Mouse (Mus musculus) heart, embryonic 14.5 days (tissue): ENCODE measurements at regions not wholly inside any gene's neighbourhood (a gene's known extent, or its start where the extent isn't known, plus 50 kb on each side); places are given as distances from the start of the nearest gene placed in this dataset.

ENCODE experiments used
- ATAC-seq: fragments of 200-750 bp; cut with Nextera tagmentation; 2 replicates; pipeline ENCODE4 v1.8.0; 2017; ENCODE audit warnings: low read depth, moderate TSS enrichment; ENCODE audit not compliant: insufficient number of reproducible peaks, insufficient read depth, low FRiP score
- H3K27ac ChIP-seq, 2 experiments: fragments of 200-500 bp in 1 of 2; fragments of 300-500 bp in 1 of 2; sonication (generic) in 1 of 2; replicated peaks in 1 of 2; 2 replicates each; pipeline ENCODE4 v1.5.1; 2012 to 2014; ENCODE audit warnings: low read depth in 2 of 2, low read length in 2 of 2, control low read depth in 1 of 2, mild to moderate bottlenecking in 1 of 2, mixed read lengths in 1 of 2; ENCODE audit not compliant: control insufficient read depth in 1 of 2, insufficient read depth in 1 of 2
- H3K27me3 ChIP-seq: fragments of 300-500 bp; sonication (generic); 2 replicates; pipeline ENCODE4 v1.6.1; 2014; ENCODE audit warnings: mild to moderate bottlenecking, low read length, control low read depth; ENCODE audit not compliant: control insufficient read depth, insufficient read depth
- H3K36me3 ChIP-seq: fragments of 300-500 bp; sonication (generic); 2 replicates; pipeline ENCODE4 v1.6.1; 2014; ENCODE audit warnings: mild to moderate bottlenecking, control low read depth, low read length, mixed read lengths; ENCODE audit not compliant: control insufficient read depth, insufficient read depth
- H3K4me1 ChIP-seq, 2 experiments: fragments of 200-500 bp in 1 of 2; fragments of 300-500 bp in 1 of 2; sonication (generic) in 1 of 2; 2 replicates each; pipeline ENCODE4 v1.6.1; 2012 to 2014; ENCODE audit warnings: low read length in 2 of 2, control low read depth in 1 of 2, mixed read lengths in 1 of 2; ENCODE audit not compliant: control insufficient read depth in 2 of 2, insufficient read depth in 2 of 2
- H3K4me2 ChIP-seq: fragments of 300-500 bp; sonication (generic); 2 replicates; pipeline ENCODE4 v1.6.1; 2014; ENCODE audit warnings: mild to moderate bottlenecking, low read length
- H3K4me3 ChIP-seq, 2 experiments: fragments of 200-500 bp in 1 of 2; fragments of 300-500 bp in 1 of 2; sonication (generic) in 1 of 2; 2 replicates each; pipeline ENCODE4 v1.5.1; 2012 to 2014; ENCODE audit warnings: low read length in 2 of 2, mild to moderate bottlenecking in 2 of 2, control low read depth in 1 of 2, low read depth in 1 of 2, moderate library complexity in 1 of 2; ENCODE audit not compliant: control insufficient read depth in 1 of 2, insufficient read depth in 1 of 2
- H3K9ac ChIP-seq: fragments of 300-500 bp; sonication (generic); 2 replicates; pipeline ENCODE4 v1.6.1; 2014; ENCODE audit warnings: mild to moderate bottlenecking, low read length
- H3K9me3 ChIP-seq: fragments of 300-500 bp; sonication (generic); 2 replicates; pipeline ENCODE4 v1.6.1; 2016; ENCODE audit warnings: low read length, control low read depth; ENCODE audit not compliant: control insufficient read depth
- WGBS: fragments of 180-500 bp; shearing (Covaris S2); extraction: QIAGEN DNeasy Blood & Tissue Kit; methylation state at CpG from one replicate; pipeline ENCODE4 v1.1.7; 2014; 5-methylcytosine and 5-hydroxymethylcytosine counted together

- ATAC-seq: no peak
- Histone ChIP-seq H3K4me1 (no peaks in the 10 kb centered on the region), H3K4me2 (no peak overlapping the region), H3K27ac (no peak overlapping the region), H3K9ac (no peak overlapping the region), H3K4me3 (no peak overlapping the region), H3K36me3 (no peaks in the 10 kb centered on the region), H3K27me3 (no peaks in the 10 kb centered on the region), H3K9me3 (no peaks in the 10 kb centered on the region)
- WGBS: 58% methylated on average over 4 of the region's 4 CpGs
Measured at GRCm38 (mm10) chr13:31254016-31254415, 280.0 kb downstream of the Gm5447 start.

- ATAC-seq: no peak
- no peak overlapping the region for H3K9ac ChIP-seq
- no peaks in the 10 kb centered on the region for H3K4me1 ChIP-seq
- H3K36me3 ChIP-seq: no peaks in the 10 kb centered on the region
- H3K4me3 ChIP-seq: no peak overlapping the region
- H3K27me3 ChIP-seq: no peaks in the 10 kb centered on the region
- no peak overlapping the region for H3K4me2 ChIP-seq
- H3K9me3 ChIP-seq: no peaks in the 10 kb centered on the region
- 79% methylated on average over 3 of the region's 3 CpGs for WGBS
- no peak overlapping the region for H3K27ac ChIP-seq
Measured at GRCm38 (mm10) chr13:31254744-31255143, 280.7 kb downstream of the Gm5447 start.

- Histone ChIP-seq H3K4me1 (no peaks in the 10 kb centered on the region), H3K27me3 (no peaks in the 10 kb centered on the region), H3K4me3 (no peak overlapping the region), H3K9me3 (no peaks in the 10 kb centered on the region), H3K9ac (no peak overlapping the region), H3K4me2 (no peak overlapping the region), H3K36me3 (no peaks in the 10 kb centered on the region), H3K27ac (no peak overlapping the region)
- no peak for ATAC-seq
- WGBS: 87% methylated on average over 3 of the region's 3 CpGs
Measured at GRCm38 (mm10) chr13:31255506-31255905, 281.5 kb downstream of the Gm5447 start.

DNA sequence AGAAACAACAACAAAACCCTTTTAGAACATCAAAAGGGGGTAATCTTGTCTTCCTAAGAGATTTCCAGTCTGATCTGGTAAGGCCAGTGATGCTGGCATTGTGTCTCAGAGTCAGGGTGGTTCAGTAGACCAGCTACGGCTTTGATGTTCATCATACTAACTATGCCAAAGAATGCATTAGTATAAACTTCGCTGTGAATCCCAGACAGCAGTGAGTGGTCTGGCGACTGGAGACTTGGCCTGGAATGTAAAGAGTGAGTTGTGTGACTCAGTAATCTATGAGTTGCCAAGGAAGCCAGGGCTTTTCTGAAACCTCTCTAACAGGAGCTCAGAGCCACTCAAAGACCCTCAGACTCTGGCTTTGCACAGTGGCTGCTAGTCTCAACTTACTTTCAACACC is 288.1 kb upstream of the Foxq1 start:
- Histone ChIP-seq H3K9me3 (no peaks in the 10 kb centered on the region), H3K4me2 (no peak overlapping the region), H3K9ac (no peak overlapping the region), H3K27ac (no peak overlapping the region), H3K36me3 (no peaks in the 10 kb centered on the region), H3K4me1 (peaks cover 0 to 3% of the 10 kb centered on the region in 2 experiments; a peak in 2 of 4 replicates), H3K4me3 (no peak overlapping the region), H3K27me3 (peaks cover 10% of the 10 kb centered on the region; the same call in 1 of the 2 replicates)
- WGBS: 46% methylated on average over 3 of the region's 3 CpGs
- ATAC-seq: no peak

DNA sequence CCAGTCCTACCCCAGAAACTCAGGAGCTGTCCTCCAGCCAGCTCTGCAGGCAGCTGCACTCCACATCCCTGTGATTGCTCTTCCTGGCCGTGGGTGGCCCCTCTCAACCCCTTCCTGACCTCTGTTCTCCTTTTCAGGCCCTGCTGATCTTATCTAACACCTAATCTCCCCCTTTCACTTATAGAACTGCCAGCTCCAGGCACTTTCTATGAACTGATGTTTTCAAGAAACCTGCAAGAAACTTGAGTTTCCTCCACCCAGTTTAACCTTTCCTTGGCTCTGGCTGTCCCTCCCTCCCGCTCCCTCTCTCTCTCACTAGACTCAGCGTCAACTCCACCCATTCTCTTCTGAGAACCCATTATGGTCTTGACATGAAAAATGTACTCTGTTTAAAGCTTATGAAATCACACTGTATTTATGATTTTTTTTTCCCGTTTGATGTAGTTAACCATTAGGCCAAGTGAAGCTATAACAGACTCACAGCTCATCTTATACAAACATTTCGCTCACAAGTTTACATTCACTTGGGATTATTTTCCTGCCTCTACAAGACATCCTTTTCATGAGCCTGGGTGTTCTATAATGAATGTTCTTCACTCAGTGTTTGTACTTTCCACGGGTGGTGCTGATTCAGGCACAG is 279.8 kb upstream of the Foxq1 start:
- H3K4me1 ChIP-seq: peaks cover 0 to 2% of the 10 kb centered on the region in 2 experiments; a peak in 2 of 4 replicates
- H3K36me3 ChIP-seq: no peaks in the 10 kb centered on the region
- H3K4me3 ChIP-seq: no peak overlapping the region
- no peak for ATAC-seq
- no peak overlapping the region for H3K27ac ChIP-seq
- H3K4me2 ChIP-seq: no peak overlapping the region
- 59% methylated on average over 6 of the region's 6 CpGs for WGBS
- no peak overlapping the region for H3K9ac ChIP-seq
- peaks cover 4% of the 10 kb centered on the region; the same call in 1 of the 2 replicates for H3K27me3 ChIP-seq
- H3K9me3 ChIP-seq: no peaks in the 10 kb centered on the region

GRCm38 (mm10) chr13:31290630-31291029 is 265.3 kb upstream of the Foxq1 start:
- Histone ChIP-seq H3K36me3 (no peaks in the 10 kb centered on the region), H3K4me3 (no peak overlapping the region), H3K27me3 (peaks cover 14% of the 10 kb centered on the region; the same call in 1 of the 2 replicates), H3K9ac (no peak overlapping the region), H3K4me1 (peaks cover 6% of the 10 kb centered on the region in 2 experiments; a peak in 2 of 4 replicates), H3K9me3 (no peaks in the 10 kb centered on the region), H3K27ac (no peak overlapping the region), H3K4me2 (no peak overlapping the region)
- 86% methylated on average over 7 of the region's 7 CpGs for WGBS
- no peak for ATAC-seq

- H3K27me3 ChIP-seq: peaks cover 24% of the 10 kb centered on the region
- H3K27ac ChIP-seq: no peak overlapping the region
- no peaks in the 10 kb centered on the region for H3K9me3 ChIP-seq
- H3K4me1 ChIP-seq: peaks cover 6% of the 10 kb centered on the region in 2 experiments; a peak in 2 of 4 replicates
- no peak overlapping the region for H3K9ac ChIP-seq
- no peak overlapping the region for H3K4me2 ChIP-seq
- H3K4me3 ChIP-seq: no peak overlapping the region
- H3K36me3 ChIP-seq: no peaks in the 10 kb centered on the region
- 74% methylated on average over 13 of the region's 13 CpGs for WGBS
- no peak for ATAC-seq
Measured at GRCm38 (mm10) chr13:31292584-31293387, 263.1 kb upstream of the Foxq1 start.
